Mouse (Mus musculus) olfactory bulb, adult 2 months (tissue): ENCODE measurements around the gene Pcbp4.

ENCODE experiments used
- CTCF ChIP-seq: fragments of 200-500 bp; IDR thresholded peaks from 2 replicates; pipeline ENCODE4 v1.5.1; 2012; ENCODE audit warnings: low read depth, mild to moderate bottlenecking, low read length, moderate library complexity; ENCODE audit not compliant: insufficient read depth
- POLR2A ChIP-seq: fragments of 200-500 bp; IDR thresholded peaks from 2 replicates; pipeline ENCODE4 v1.6.1; 2012; ENCODE audit warnings: mild to moderate bottlenecking, low read depth, low read length, moderate library complexity; ENCODE audit not compliant: insufficient read depth

GRCm38 (mm10) chr9:106433389-106433788 lies 19.7 kb upstream of the Pcbp4 start:
- TF ChIP-seq CTCF: no peak
- TF ChIP-seq POLR2A: no peak
